Mouse (Mus musculus) heart, adult 2 months (tissue): ENCODE results near the gene Zdhhc14. TPM values are rescaled to one million over a fixed set of nuclear protein-coding genes. Genes with fewer than 3 reads are reported as not detected.

Experiments
- DNase-seq, 2 experiments: peaks; one replicate each; pipeline ENCODE4 v3.0.0; 2021
- H3K27ac ChIP-seq: fragments of 200-600 bp; 2 replicates; pipeline ENCODE4 v1.8.1; 2022
- H3K27me3 ChIP-seq: fragments of 200-500 bp; 2 replicates; pipeline ENCODE4 v1.6.1; 2012; ENCODE audit warnings: mild to moderate bottlenecking, low read length, inconsistent platforms, mixed read lengths; ENCODE audit not compliant: control insufficient read depth, insufficient read depth
- H3K36me3 ChIP-seq: fragments of 200-500 bp; 2 replicates; pipeline ENCODE4 v1.6.1; 2012; ENCODE audit warnings: low read length, inconsistent platforms; ENCODE audit not compliant: control insufficient read depth, insufficient read depth
- H3K4me1 ChIP-seq: fragments of 200-500 bp; 2 replicates; pipeline ENCODE4 v1.6.1; 2011; ENCODE audit warnings: low read length; ENCODE audit not compliant: control insufficient read depth, insufficient read depth
- H3K4me3 ChIP-seq: fragments of 200-600 bp; 2 replicates; pipeline ENCODE4 v1.8.1; 2022
- H3K79me2 ChIP-seq: fragments of 200-500 bp; replicated peaks from 2 replicates; pipeline ENCODE4 v1.6.1; 2012; ENCODE audit warnings: mild to moderate bottlenecking, inconsistent platforms, low read length, moderate library complexity, mixed read lengths; ENCODE audit not compliant: control insufficient read depth, insufficient read depth
- H3K9ac ChIP-seq: fragments of 200-500 bp; 2 replicates; pipeline ENCODE4 v1.6.1; 2012; ENCODE audit warnings: low read depth, mild to moderate bottlenecking, control low read depth, inconsistent platforms, low read length, mixed read lengths
- CTCF ChIP-seq: fragments of 200-600 bp; IDR thresholded peaks from 2 replicates; pipeline ENCODE4 v1.8.1; 2022; ENCODE audit warnings: antibody characterized with exemption, mild to moderate bottlenecking, moderate library complexity
- EP300 ChIP-seq: fragments of 200-500 bp; IDR thresholded peaks from 2 replicates; pipeline ENCODE4 v1.6.1; 2011; ENCODE audit warnings: low read depth, low read length, control low read depth; ENCODE audit not compliant: insufficient read depth
- POLR2A ChIP-seq: fragments of 200-500 bp; IDR thresholded peaks from 2 replicates; pipeline ENCODE4 v1.6.1; 2011; ENCODE audit warnings: mild to moderate bottlenecking, low read depth, low read length, control low read depth; ENCODE audit not compliant: insufficient read depth
- WGBS: fragments of 180-500 bp; shearing (Covaris S2); methylation state at CpG from one replicate; pipeline ENCODE4 v1.1.7; 2018; 5-methylcytosine and 5-hydroxymethylcytosine counted together
- intact Hi-C: fragments of 180-260 bp; cut with DNase I; formaldehyde crosslinking; loops from one replicate; pipeline ENCODE4 v1.15.1; 2025
- polyA plus RNA-seq: library from polyadenylated mRNA; depleted of rRNA; stranded (reverse); fragments of >200 nt; gene quantifications from 2 replicates; pipeline ENCODE4 v1.2.3, GENCODE M21; 2012
- total RNA-seq, 2 experiments: library from RNA; stranded (reverse); gene quantifications; 2 replicates each; pipeline ENCODE4 v1.2.3; 2021

Zdhhc14 gene
- total and polyA plus RNA-seq, 3 experiments, result 1.5 to 5.4 (median 4.4) TPM

DNA sequence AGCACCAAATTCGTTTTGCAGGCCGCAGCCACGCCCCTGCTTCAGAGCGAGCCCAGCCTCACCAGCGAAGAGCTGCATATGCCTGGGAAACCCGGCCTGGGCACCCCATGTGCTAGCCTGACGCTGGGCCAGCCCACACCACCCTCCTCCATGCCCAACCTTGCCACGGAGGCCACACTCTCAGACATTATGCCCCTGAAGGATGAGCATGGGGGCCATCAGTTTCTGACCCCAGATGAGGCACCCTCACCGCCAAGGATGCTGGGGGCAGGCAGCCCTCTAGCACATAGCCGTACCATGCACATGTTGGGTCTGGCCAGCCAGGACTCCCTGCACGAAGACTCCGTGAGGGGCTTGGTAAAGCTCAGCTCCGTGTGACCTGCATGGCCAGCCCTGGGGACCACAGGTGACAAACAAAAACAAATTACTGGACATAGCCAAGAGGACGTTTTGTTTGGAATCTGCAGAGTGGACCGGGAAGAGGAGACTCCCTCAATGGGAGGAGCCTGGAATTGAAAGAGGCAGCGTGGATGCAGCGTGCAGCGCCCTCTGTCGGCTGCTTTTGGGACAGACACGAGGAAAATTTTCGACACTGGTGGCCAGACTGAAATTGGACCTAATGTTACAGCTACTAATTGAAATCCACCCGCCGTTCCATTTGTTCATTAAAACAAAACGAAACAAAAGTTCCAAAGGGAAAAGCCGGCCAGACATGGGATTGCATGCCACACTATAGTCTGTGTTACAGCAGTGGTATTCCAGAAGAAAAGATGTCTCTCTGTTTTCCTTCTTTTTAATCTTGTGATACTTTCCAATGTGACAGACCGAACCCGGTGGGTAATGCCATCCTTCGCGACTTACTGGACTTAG lies 260.6 kb downstream of the Zdhhc14 start:
- Histone ChIP-seq H3K27ac (no peak overlapping the region; the same call in 1 of the 2 replicates), H3K79me2 (no peaks in the 10 kb centered on the region), H3K4me1 (no peaks in the 10 kb centered on the region; the same call in 1 of the 2 replicates), H3K36me3 (no peaks in the 10 kb centered on the region), H3K27me3 (no peaks in the 10 kb centered on the region), H3K9ac (peak overlapping the region; percentile 70), H3K4me3 (peak overlapping the region; percentile 37)
- peak; percentile 78 to 88 for DNase-seq
- TF ChIP-seq CTCF, result peak; percentile 99
- no peak for TF ChIP-seq POLR2A
- TF ChIP-seq EP300, result 0 out of 2 replicates have a peak, but pooled peaks have one; percentile 28
- intact Hi-C loops, result no loop called here
- 11% methylated on average over 29 of the region's 29 CpGs for WGBS

- DNase-seq, result no peak
- TF ChIP-seq POLR2A, result no peak
- no peak for TF ChIP-seq CTCF
- TF ChIP-seq EP300, result no peak
- 85% methylated on average over 7 of the region's 7 CpGs for WGBS
- Histone ChIP-seq H3K27ac (no peak overlapping the region), H3K79me2 (no peaks in the 10 kb centered on the region), H3K4me1 (no peaks in the 10 kb centered on the region; the same call in 1 of the 2 replicates), H3K4me3 (no peak overlapping the region), H3K27me3 (no peaks in the 10 kb centered on the region), H3K36me3 (no peaks in the 10 kb centered on the region), H3K9ac (no peak overlapping the region)
- intact Hi-C loops, result no loop called here
Observed at GRCm38 (mm10) chr17:5755489-5755888, 263.1 kb downstream of the Zdhhc14 start.

GRCm38 (mm10) chr17:5756065-5756464 lies 263.7 kb downstream of the Zdhhc14 start:
- Histone ChIP-seq H3K36me3 (no peaks in the 10 kb centered on the region), H3K9ac (no peak overlapping the region), H3K27ac (no peak overlapping the region), H3K79me2 (no peaks in the 10 kb centered on the region), H3K4me3 (no peak overlapping the region), H3K27me3 (no peaks in the 10 kb centered on the region), H3K4me1 (no peaks in the 10 kb centered on the region; the same call in 1 of the 2 replicates)
- intact Hi-C loops, result no loop called here
- no peak for TF ChIP-seq POLR2A
- TF ChIP-seq EP300, result no peak
- TF ChIP-seq CTCF, result no peak
- no peak for DNase-seq
- 66% methylated on average over 5 of the region's 5 CpGs for WGBS

GRCm38 (mm10) chr17:5756855-5757254 lies 264.5 kb downstream of the Zdhhc14 start:
- intact Hi-C loops, result no loop called here
- no peak for DNase-seq
- TF ChIP-seq POLR2A (no peak), EP300 (no peak), CTCF (no peak)

DNA sequence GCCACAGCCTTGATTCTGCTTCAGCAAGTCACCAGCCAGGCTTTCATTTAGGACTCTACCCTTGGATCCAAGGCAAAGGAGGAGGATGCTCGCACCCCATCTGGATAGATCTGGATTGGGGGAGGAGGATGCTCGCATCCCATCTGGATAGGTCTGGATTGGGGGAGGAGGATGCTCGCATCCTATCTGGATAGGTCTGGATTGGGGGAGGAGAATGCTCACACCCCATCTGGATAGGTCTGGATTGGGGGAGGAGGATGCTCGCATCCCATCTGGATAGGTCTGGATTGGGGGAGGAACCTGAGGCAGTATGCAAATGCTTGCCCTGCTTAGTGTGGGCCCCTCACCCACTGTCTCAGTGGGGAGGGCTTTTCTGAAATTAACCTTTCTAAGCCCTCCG lies 271.4 kb downstream of the Zdhhc14 start:
- 87% methylated on average over 5 of the region's 5 CpGs for WGBS
- DNase-seq, result no peak
- TF ChIP-seq CTCF (no peak), EP300 (no peak), POLR2A (no peak)

More at GRCm38 (mm10) chr17:5756855-5757254, 264.5 kb downstream of the Zdhhc14 start:
- H3K27me3 ChIP-seq, result no peaks in the 10 kb centered on the region
- H3K27ac ChIP-seq, result no peak overlapping the region
- no peaks in the 10 kb centered on the region; the same call in 1 of the 2 replicates for H3K4me1 ChIP-seq
- WGBS, result 76% methylated on average over 15 of the region's 15 CpGs
- no peak overlapping the region for H3K4me3 ChIP-seq
- H3K36me3 ChIP-seq, result no peaks in the 10 kb centered on the region
- H3K79me2 ChIP-seq, result no peaks in the 10 kb centered on the region
- H3K9ac ChIP-seq, result no peak overlapping the region

DNA sequence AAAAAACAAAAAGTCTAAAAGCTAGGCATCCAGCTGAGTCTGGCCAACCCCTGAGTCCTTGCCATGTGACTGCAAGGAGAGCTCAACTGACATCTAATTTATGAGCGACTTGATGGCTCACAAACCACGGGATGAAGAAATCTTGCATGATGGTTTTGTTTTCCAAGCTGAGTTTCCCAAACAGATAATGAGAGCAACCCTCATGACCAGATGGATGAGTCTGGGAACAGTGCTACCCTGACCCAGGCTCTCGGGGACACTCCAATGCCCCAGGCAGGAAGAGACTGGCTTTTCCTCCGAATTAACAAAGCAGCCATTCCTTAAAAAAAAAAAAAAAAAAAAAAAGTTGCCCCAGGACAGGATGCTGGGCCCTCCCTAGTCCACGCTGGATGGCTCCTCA lies 271.9 kb downstream of the Zdhhc14 start:
- Histone ChIP-seq H3K27me3 (no peaks in the 10 kb centered on the region; the same call in 1 of the 2 replicates), H3K9ac (no peak overlapping the region), H3K79me2 (no peaks in the 10 kb centered on the region), H3K4me3 (no peak overlapping the region), H3K36me3 (no peaks in the 10 kb centered on the region), H3K27ac (no peak overlapping the region), H3K4me1 (no peaks in the 10 kb centered on the region)
- 47% methylated on average over 5 of the region's 5 CpGs for WGBS
- TF ChIP-seq POLR2A, result no peak
- no peak for TF ChIP-seq CTCF
- no peak for TF ChIP-seq EP300
- intact Hi-C loops, result no loop called here
- no peak for DNase-seq

More for the DNA sequence above, 271.4 kb downstream of the Zdhhc14 start:
- H3K27me3 ChIP-seq, result no peaks in the 10 kb centered on the region; the same call in 1 of the 2 replicates
- intact Hi-C loops, result no loop called here
- H3K27ac ChIP-seq, result no peak overlapping the region
- no peaks in the 10 kb centered on the region for H3K79me2 ChIP-seq
- H3K9ac ChIP-seq, result no peak overlapping the region
- H3K36me3 ChIP-seq, result no peaks in the 10 kb centered on the region
- H3K4me3 ChIP-seq, result no peak overlapping the region
- H3K4me1 ChIP-seq, result no peaks in the 10 kb centered on the region
